Mouse (Mus musculus) mouse trophoblast stem cell (cell line): ENCODE results near the gene Pi4k2a.

Source experiments
- in situ Hi-C, 2 experiments: fragments of 300-500 bp; cut with MseI, MboI; formaldehyde crosslinking; loops; 2 replicates in 1 of 2; 3 replicates in 1 of 2; pipeline ENCODE4 v1.15.1; 2025

Gene Pi4k2a

GRCm38 (mm10) chr19:42089748-42090595 lies at the start of gene Pi4k2a:
Pi4k2a (plus strand) TSS chr19:42090470.
- in situ Hi-C loops = no loop called here

- in situ Hi-C loops = no loop called here
Observed at GRCm38 (mm10) chr19:42043988-42044387, 46.3 kb upstream of the Pi4k2a start.

GRCm38 (mm10) chr19:42045269-42046102 lies 44.8 kb upstream of the Pi4k2a start, which contains the start of gene Hoga1:
Hoga1 (plus strand) TSS chr19:42045610.
- in situ Hi-C loops = no loop called here

GRCm38 (mm10) chr19:42050251-42050650 lies 40.0 kb upstream of the Pi4k2a start:
- in situ Hi-C loops = no loop called here

GRCm38 (mm10) chr19:42051351-42051750 lies 38.9 kb upstream of the Pi4k2a start:
- in situ Hi-C loops = no loop called here

GRCm38 (mm10) chr19:42051948-42052347 lies 38.3 kb upstream of the Pi4k2a start, which contains the start of gene 4933411K16Rik:
4933411K16Rik (plus strand) TSS chr19:42052248.
- in situ Hi-C loops = no loop called here

- in situ Hi-C loops = no loop called here
Observed at GRCm38 (mm10) chr19:42054255-42054654, 36.0 kb upstream of the Pi4k2a start.

GRCm38 (mm10) chr19:42055881-42056280 lies 34.4 kb upstream of the Pi4k2a start:
- in situ Hi-C loops = no loop called here

- in situ Hi-C loops = no loop called here
Observed at GRCm38 (mm10) chr19:42056719-42057409, 33.4 kb upstream of the Pi4k2a start.

DNA sequence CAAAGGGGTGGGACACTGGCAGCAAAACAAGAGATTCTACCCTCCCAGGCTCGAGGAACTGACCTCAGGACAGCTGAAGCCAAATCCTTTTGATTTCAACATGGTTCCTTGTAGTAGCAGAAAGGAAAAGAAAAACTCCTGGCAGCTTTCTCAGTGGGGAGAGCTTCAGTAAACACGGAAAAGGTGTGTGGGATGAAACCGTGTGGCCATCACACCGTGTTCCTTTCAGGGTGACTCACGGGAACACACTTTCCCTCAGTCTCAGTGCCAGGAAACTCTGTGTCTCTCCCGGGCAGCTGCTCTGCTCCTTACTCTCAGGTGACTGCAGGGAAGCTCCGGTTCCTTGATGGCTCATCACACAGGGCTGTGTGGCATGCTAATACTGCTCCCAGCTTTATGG lies 31.8 kb upstream of the Pi4k2a start:
- in situ Hi-C loops = no loop called here

- in situ Hi-C loops = no loop called here
Observed at GRCm38 (mm10) chr19:42061443-42061842, 28.8 kb upstream of the Pi4k2a start.

GRCm38 (mm10) chr19:42068441-42069240 lies 21.6 kb upstream of the Pi4k2a start:
- in situ Hi-C loops = no loop called here

DNA sequence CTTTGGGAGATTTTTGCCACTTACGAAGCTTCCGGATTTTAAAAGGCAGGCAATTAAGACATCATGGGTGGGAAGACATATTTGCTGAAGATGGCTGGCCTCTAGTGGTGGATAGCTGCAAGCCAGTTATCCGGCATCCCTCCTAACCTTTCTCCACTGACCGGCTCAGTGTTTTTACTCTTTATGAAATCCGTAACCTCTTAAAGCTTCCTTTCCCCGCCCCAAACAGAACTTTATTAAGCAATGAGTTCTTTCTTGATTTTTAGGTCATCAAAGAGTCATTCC lies 21.1 kb upstream of the Pi4k2a start:
- in situ Hi-C loops = no loop called here

GRCm38 (mm10) chr19:42071221-42071620 lies 19.0 kb upstream of the Pi4k2a start:
- in situ Hi-C loops = no loop called here

DNA sequence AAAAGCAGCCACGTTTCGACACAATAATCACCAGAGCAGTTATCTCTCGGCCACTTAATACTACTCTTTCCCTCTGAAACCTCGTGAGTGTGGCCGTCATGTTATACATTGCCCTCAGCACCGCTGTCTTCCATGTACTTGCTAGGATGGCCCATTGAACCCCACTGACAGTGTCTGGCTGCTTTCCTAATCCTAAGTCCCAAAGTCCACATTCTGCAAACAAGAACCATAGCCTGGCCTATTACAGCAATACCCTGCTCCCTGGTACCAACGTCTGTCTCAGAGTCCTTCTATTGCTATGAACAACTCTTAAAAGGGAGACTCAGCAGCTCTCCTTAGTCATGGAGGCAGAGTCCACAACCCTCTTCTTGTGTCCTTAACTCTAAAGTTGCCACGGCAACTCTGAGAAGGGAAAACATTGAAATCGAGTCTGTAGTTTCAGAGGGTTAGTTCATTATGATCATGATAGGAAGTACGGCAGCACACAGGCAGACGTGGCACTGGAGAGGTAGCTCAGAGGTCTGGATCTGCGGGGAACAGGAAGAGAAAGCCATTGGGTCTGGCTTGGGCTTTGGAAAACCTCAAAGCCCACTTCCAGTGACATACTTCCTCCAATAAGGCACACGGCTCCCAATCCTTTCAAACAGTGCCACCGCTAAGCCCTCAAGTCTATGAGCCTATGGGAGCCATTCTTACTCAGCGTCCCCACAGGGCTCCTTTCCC lies 18.2 kb upstream of the Pi4k2a start:
- in situ Hi-C loops = no loop called here

- in situ Hi-C loops = no loop called here
Observed at GRCm38 (mm10) chr19:42072802-42073201, 17.5 kb upstream of the Pi4k2a start.

DNA sequence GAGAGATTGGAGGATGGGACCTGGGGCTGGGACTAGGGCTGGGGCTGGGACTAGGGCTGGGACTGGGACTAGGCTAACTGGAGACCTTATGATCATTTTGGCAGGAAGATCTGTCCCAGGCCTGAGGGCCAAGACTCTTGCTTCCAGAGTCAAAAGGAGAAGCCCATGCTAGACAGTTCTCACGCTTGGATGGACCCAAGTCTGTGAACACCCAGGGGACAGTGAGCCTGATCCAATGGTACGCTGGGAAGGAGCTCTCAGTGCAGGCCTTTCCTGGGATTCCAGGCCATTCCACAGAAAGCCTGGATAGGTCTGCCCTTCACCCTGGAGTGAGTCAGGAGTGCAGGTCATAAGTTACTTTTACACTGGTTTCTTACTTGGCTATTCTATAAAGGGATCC lies 15.2 kb upstream of the Pi4k2a start:
- in situ Hi-C loops = no loop called here

GRCm38 (mm10) chr19:42075992-42076391 lies 14.3 kb upstream of the Pi4k2a start:
- in situ Hi-C loops = no loop called here

DNA sequence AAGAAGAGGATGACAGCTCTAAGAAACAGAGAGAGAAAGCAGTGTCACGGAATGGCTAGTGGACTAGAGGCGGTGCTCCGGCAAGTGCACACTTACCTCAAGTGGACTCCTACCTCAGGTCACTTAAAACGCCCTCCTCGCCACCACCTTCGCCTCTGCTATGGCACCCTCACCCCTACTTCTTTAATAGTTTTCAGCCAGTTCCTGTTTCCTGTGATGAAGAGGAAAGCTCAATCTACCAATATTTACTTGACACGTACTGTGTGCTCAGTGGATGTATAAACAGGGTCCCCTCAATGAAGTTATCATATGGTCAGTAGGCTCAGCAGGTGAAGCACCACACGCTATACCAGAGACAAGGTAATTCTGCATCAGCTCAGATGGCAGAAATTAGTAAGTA lies 11.7 kb upstream of the Pi4k2a start:
- in situ Hi-C loops = no loop called here

DNA sequence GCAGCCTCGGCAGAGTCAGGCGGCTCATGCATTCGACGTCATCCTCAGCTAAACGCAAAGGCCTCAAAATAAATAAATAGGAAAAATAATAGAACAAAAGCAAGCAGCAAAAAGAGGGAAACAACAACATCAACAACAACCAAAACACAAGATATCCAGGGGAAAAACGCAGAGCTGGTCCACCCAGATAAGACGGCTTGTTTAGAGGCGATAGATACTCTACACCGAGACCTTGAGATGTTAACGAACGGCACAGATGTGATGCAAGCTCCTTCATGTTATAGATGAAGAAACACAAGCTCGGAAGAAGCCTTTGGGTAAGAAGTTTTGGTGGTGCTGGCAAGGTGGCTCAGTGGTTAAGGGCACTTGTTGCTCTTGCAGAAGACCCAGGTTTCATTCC lies 11.3 kb upstream of the Pi4k2a start:
- in situ Hi-C loops = no loop called here

GRCm38 (mm10) chr19:42079950-42080349 lies 10.3 kb upstream of the Pi4k2a start:
- in situ Hi-C loops = no loop called here
